Mouse (Mus musculus): ENCODE data around the gene Psma7.

- TF ChIP-seq POLR2A (IDR thresholded peaks at IDR 0.05; ENCODE audit: borderline replicate concordance, control insufficient read depth, low read depth, low read length) (no peak), CTCF (IDR thresholded peaks at IDR 0.05; ENCODE audit: control insufficient read depth, insufficient read depth, low read length) (no peak)
Observed at GRCm38 (mm10) chr2:180047580-180047979, 5.3 kb upstream of the Psma7 start.
